Mouse (Mus musculus): ENCODE data around the gene Trim9.

Gene Trim9

GRCm38 (mm10) chr12:70204433-70204832 lies 143.0 kb downstream of the Trim9 start:
- no peak for DNase-seq

GRCm38 (mm10) chr12:70201926-70202529 lies 145.4 kb downstream of the Trim9 start:
- no peak for DNase-seq

GRCm38 (mm10) chr12:70196341-70196740 lies 151.1 kb downstream of the Trim9 start:
- DNase-seq: no peak

GRCm38 (mm10) chr12:70195426-70195825 lies 152.0 kb downstream of the Trim9 start:
- DNase-seq: no peak
